Mouse (Mus musculus): Measurements from ENCODE around the gene Ldlrad2.

- TF ChIP-seq CEBPB (IDR thresholded peaks at IDR 0.05; ENCODE audit: insufficient read depth, poor library complexity, severe bottlenecking) (no peak), POLR2A (IDR thresholded peaks at IDR 0.05; ENCODE audit: insufficient read length, low read depth) (no peak), MYOG (IDR thresholded peaks at IDR 0.05; ENCODE audit: control insufficient read depth in 1 of 3, insufficient read depth in 1 of 3, insufficient read length in 2 of 3, low read depth in 2 of 3) (no peak), TCF3 (IDR thresholded peaks at IDR 0.05; ENCODE audit: insufficient read length, low read depth) (no peak), TCF12 (IDR thresholded peaks at IDR 0.05; ENCODE audit: insufficient read depth, poor library complexity, severe bottlenecking) (no peak), MYOD1 (IDR thresholded peaks at IDR 0.05; ENCODE audit: control insufficient read depth in 1 of 3, insufficient read length in 2 of 3, low read depth in 2 of 3) (no peak)
These were observed 15.2 kb upstream of the Ldlrad2 start for GRCm38 (mm10) chr4:137589586-137589985.
